8 mouse cellular contexts compared by ENCODE assay signal in genomic region chr16:17927351-17928082, GRCm38 (mm10). TPM values are rescaled to one million over a fixed set of nuclear protein-coding genes. Genes with fewer than 3 reads are reported as not detected.
DNase-seq lines count a peak whose midpoint lies in the region; ATAC-seq and TF ChIP-seq lines count a peak whose summit lies in the region.

No protein-coding gene starts in this region.

- peak overlapping the region; percentile 72 for H3K9ac ChIP-seq in heart, embryonic 15.5 days

- intact Hi-C loops in left cerebral cortex, postnatal 36 days (cut with DNase I) = loop anchor here (5.0 to 10.0 kb wide), 2 partner anchors 60 to 297 kb away; no protein-coding TSS in a partner anchor

- peak overlapping the region; percentile 66 for H3K4me3 ChIP-seq in C2C12 (ENCODE audit: insufficient read depth, poor library complexity, severe bottlenecking)
- peak overlapping the region; percentile 80 for H3K4me3 ChIP-seq in heart, embryonic 15.5 days

- H3K4me2 ChIP-seq in heart, embryonic 15.5 days = peak overlapping the region; percentile 100

- H3K79me3 ChIP-seq in C2C12 (ENCODE audit: low read depth) = peaks cover 2% of the 10 kb centered on the region

- H3K27me3 ChIP-seq in C2C12 (ENCODE audit: control insufficient read depth, insufficient read depth, insufficient read length) = peaks cover 12% of the 10 kb centered on the region
- H3K27me3 ChIP-seq in heart, embryonic 15.5 days = no peaks in the 10 kb centered on the region

- H3ac ChIP-seq in C2C12 (ENCODE audit: control insufficient read depth, insufficient read length, low read depth) = peak overlapping the region; percentile 59

- under 1% methylated on average over 69 of the region's 72 CpGs for WGBS in heart, embryonic 15.5 days

- peaks cover 8% of the 10 kb centered on the region for H3K36me3 ChIP-seq in C2C12 (ENCODE audit: control insufficient read depth, insufficient read depth)
- H3K36me3 ChIP-seq in heart, embryonic 15.5 days = peaks cover 5% of the 10 kb centered on the region; the same call in 1 of the 2 replicates

- no peak for TF ChIP-seq CTCF in C2C12 (IDR thresholded peaks at IDR 0.05; ENCODE audit: control insufficient read depth, insufficient read depth, insufficient read length)

- H3K9me3 ChIP-seq in heart, embryonic 15.5 days (replicated peaks) = no peaks in the 10 kb centered on the region

- peak overlapping the region; percentile 72 for H3K27ac ChIP-seq in heart, embryonic 15.5 days

- H3K79me2 ChIP-seq in C2C12 (ENCODE audit: control insufficient read depth, insufficient read depth) = peaks cover 2% of the 10 kb centered on the region

- H3K4me1 ChIP-seq in heart, embryonic 15.5 days (replicated peaks) = peaks cover 22% of the 10 kb centered on the region

- ATAC-seq in heart, embryonic 15.5 days (replicated peaks; ENCODE audit: insufficient number of reproducible peaks, insufficient read depth, low FRiP score, low read depth) = no peak; the same call in 1 of the 2 replicates

- peak; percentile 70 for DNase-seq in adrenal gland, postnatal 10 days
- no peak for DNase-seq in adrenal gland, adult (ENCODE audit: inconsistent age in 2 of 2, low spot score in 1 of 2)
- peak; percentile 44 to 57 for DNase-seq in cerebellum, postnatal 14 days
- DNase-seq in left cerebral cortex, postnatal 36 days (ENCODE audit: low spot score in 2 of 2) = peak; percentile 37 to 49
- peak; percentile 55 for DNase-seq in mesoderm, embryonic 11.5 days (ENCODE audit: low read depth, low spot score)
- DNase-seq in spleen, postnatal 4 days (ENCODE audit: low spot score in 2 of 2) = peak; percentile 32 to 78

TF ChIP-seq in C2C12, 6 proteins besides CTCF, POLR2A, EP300 and RAD21:
- TF ChIP-seq FOSL1 (IDR thresholded peaks at IDR 0.05; ENCODE audit: insufficient read depth, low read length, poor library complexity, severe bottlenecking) = no peak

RNA-seq across cellular contexts. Expression of gene Slc25a1, which starts 0.5 kb away (rescaled TPM):
- total RNA-seq in adrenal gland, postnatal 10 days (2021) = 100 to 1,000 TPM; 115 to 121 TPM
- polyA plus RNA-seq in C2C12 (2012; fragmentation: generic; extraction: Trizol) = 57.3 TPM
- polyA plus RNA-seq in heart, embryonic 15.5 days (2015; fragmentation: Nextera tagmentation; extraction: Ambion mirVana) = 22.5 and 37.4 TPM in 2 replicates
- total RNA-seq in left cerebral cortex, postnatal 36 days (2021) = 10 to 100 TPM; 38.5 to 44.9 TPM

RNA-seq across cellular contexts. Expression of gene Gsc2, which starts 12.7 kb away (rescaled TPM):
- not detected for total RNA-seq in adrenal gland, postnatal 10 days (2021)
- not detected for polyA plus RNA-seq in C2C12 (2012; fragmentation: generic; extraction: Trizol)
- polyA plus RNA-seq in heart, embryonic 15.5 days (2015; fragmentation: Nextera tagmentation; extraction: Ambion mirVana) = not detected in 2 replicates
- not detected for total RNA-seq in left cerebral cortex, postnatal 36 days (2021)

RNA-seq across cellular contexts. Expression of gene Ess2, which starts 16.4 kb away (rescaled TPM):
- total RNA-seq in adrenal gland, postnatal 10 days (2021) = 10 to 100 TPM; 19.4 to 23.1 TPM
- polyA plus RNA-seq in C2C12 (2012; fragmentation: generic; extraction: Trizol) = 21.2 TPM
- polyA plus RNA-seq in heart, embryonic 15.5 days (2015; fragmentation: Nextera tagmentation; extraction: Ambion mirVana) = 25.0 and 34.5 TPM in 2 replicates
- total RNA-seq in left cerebral cortex, postnatal 36 days (2021) = 10 to 100 TPM; 26.1 to 31.1 TPM

RNA-seq across cellular contexts. Expression of gene Tssk2, which starts 29.1 kb away (rescaled TPM):
- total RNA-seq in adrenal gland, postnatal 10 days (2021) = not detected
- polyA plus RNA-seq in C2C12 (2012; fragmentation: generic; extraction: Trizol) = 0.05 TPM
- polyA plus RNA-seq in heart, embryonic 15.5 days (2015; fragmentation: Nextera tagmentation; extraction: Ambion mirVana) = not detected in 2 replicates
- total RNA-seq in left cerebral cortex, postnatal 36 days (2021) = not detected

RNA-seq across cellular contexts. Expression of gene Dgcr2, which starts 29.2 kb away (rescaled TPM):
- 10 to 100 TPM; 60.6 to 63.9 TPM for total RNA-seq in adrenal gland, postnatal 10 days (2021)
- 41.9 TPM for polyA plus RNA-seq in C2C12 (2012; fragmentation: generic; extraction: Trizol)
- 41.8 and 58.9 TPM in 2 replicates for polyA plus RNA-seq in heart, embryonic 15.5 days (2015; fragmentation: Nextera tagmentation; extraction: Ambion mirVana)
- total RNA-seq in left cerebral cortex, postnatal 36 days (2021) = 100 to 1,000 TPM in 1 of 2 experiments, 10 to 100 TPM in 1; 92.6 to 103 TPM

Comparison
In these comparisons a context has a peak if more than half of its experiments do, and no peak if none do; other contexts are left out.
1. DNase-seq: peak in adrenal gland, postnatal 10 days (single experiment), cerebellum, postnatal 14 days (2 of 2), left cerebral cortex, postnatal 36 days (2 of 2), mesoderm, embryonic 11.5 days (single experiment) and spleen, postnatal 4 days (2 of 2); none in adrenal gland, adult (0 of 2).